Comparison of ENCODE assay signal across 28 mouse cellular contexts in the genomic region with DNA sequence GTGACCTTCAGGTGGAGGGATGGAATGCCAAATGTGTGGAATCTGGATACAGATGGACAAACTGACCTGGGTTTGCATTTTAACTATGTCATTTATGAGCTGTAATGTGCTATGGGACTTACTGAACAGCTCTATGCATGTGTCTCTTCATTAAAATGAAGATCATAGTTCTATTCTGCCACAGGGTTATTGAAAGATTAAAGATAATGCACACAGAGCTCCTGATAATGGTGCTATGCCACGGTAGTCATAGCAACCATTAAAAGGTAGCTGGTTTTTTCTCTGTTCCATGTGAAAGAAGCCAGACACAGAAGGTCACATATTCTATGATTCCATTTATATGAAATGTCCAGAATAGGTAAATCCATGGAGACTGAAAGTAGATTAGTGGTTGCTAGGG.
DNase-seq lines count a peak whose midpoint lies in the region; ATAC-seq and TF ChIP-seq lines count a peak whose summit lies in the region.
"Had no signal": no experiment of that assay in that cellular context is flagged by ENCODE, and none has a peak within 500 bp of the region (broad histone marks: within the 10 kb centered on the region; RNA-seq: fewer than 3 reads in every experiment).

No protein-coding gene starts in this region.

- no peak for ATAC-seq in forebrain, embryonic 14.5 days
- no peak for ATAC-seq in forebrain, postnatal 0 days
- no peak for ATAC-seq in midbrain, embryonic 14.5 days (ENCODE audit: low FRiP score, low TSS enrichment)
- ATAC-seq in midbrain, postnatal 0 days (ENCODE audit: low FRiP score): no peak; the same call in 1 of the 2 replicates
- peak; percentile 66 for ATAC-seq in midbrain, embryonic 16.5 days
- ATAC-seq in midbrain, embryonic 13.5 days: no peak
- ATAC-seq: activated CD4-positive, CD25-positive, alpha-beta regulatory T cell, adult 4 months; CD4-positive, CD25-positive, alpha-beta regulatory T cell, adult 4 months; forebrain, embryonic 15.5 days; Patski had no signal

- no peaks in the 10 kb centered on the region for H3K27me3 ChIP-seq in forebrain, embryonic 14.5 days (replicated peaks; ENCODE audit: control insufficient read depth, insufficient read depth, low read length)
- H3K27me3 ChIP-seq in forebrain, postnatal 0 days (ENCODE audit: insufficient read depth, low read length): no peaks in the 10 kb centered on the region
- no peaks in the 10 kb centered on the region for H3K27me3 ChIP-seq in midbrain, embryonic 14.5 days (ENCODE audit: control insufficient read depth, insufficient read depth, low read length)
- no peaks in the 10 kb centered on the region for H3K27me3 ChIP-seq in midbrain, postnatal 0 days (ENCODE audit: insufficient read depth, low read length)
- H3K27me3 ChIP-seq in midbrain, embryonic 16.5 days (ENCODE audit: control insufficient read depth, insufficient read depth, low read depth, low read length): no peaks in the 10 kb centered on the region
- H3K27me3 ChIP-seq in midbrain, embryonic 13.5 days: no peaks in the 10 kb centered on the region
- H3K27me3 ChIP-seq: CH12.LX; embryonic facial prominence, embryonic 13.5 days; embryonic facial prominence, embryonic 15.5 days; forebrain, embryonic 12.5 days; forebrain, embryonic 15.5 days had no signal

- H3K9me3 ChIP-seq in forebrain, embryonic 14.5 days (replicated peaks; ENCODE audit: control insufficient read depth, low read length): no peaks in the 10 kb centered on the region
- H3K9me3 ChIP-seq in forebrain, postnatal 0 days (ENCODE audit: low read length): no peaks in the 10 kb centered on the region
- no peaks in the 10 kb centered on the region for H3K9me3 ChIP-seq in midbrain, embryonic 14.5 days (ENCODE audit: control insufficient read depth, low read length)
- no peaks in the 10 kb centered on the region for H3K9me3 ChIP-seq in midbrain, postnatal 0 days (ENCODE audit: low read length)
- H3K9me3 ChIP-seq in midbrain, embryonic 16.5 days (replicated peaks; ENCODE audit: control insufficient read depth, low read length, poor library complexity, severe bottlenecking): no peaks in the 10 kb centered on the region
- no peaks in the 10 kb centered on the region for H3K9me3 ChIP-seq in midbrain, embryonic 13.5 days
- H3K9me3 ChIP-seq: embryonic facial prominence, embryonic 13.5 days; embryonic facial prominence, embryonic 15.5 days; forebrain, embryonic 10.5 days; forebrain, embryonic 12.5 days; forebrain, embryonic 15.5 days; G1E had no signal

- H3K4me1 ChIP-seq in forebrain, embryonic 14.5 days (ENCODE audit: control insufficient read depth, insufficient read depth, low read length): no peaks in the 10 kb centered on the region
- H3K4me1 ChIP-seq in forebrain, postnatal 0 days (ENCODE audit: insufficient read depth): no peaks in the 10 kb centered on the region
- no peaks in the 10 kb centered on the region for H3K4me1 ChIP-seq in midbrain, embryonic 14.5 days (ENCODE audit: control insufficient read depth, insufficient read depth, low read length)
- no peaks in the 10 kb centered on the region for H3K4me1 ChIP-seq in midbrain, postnatal 0 days (ENCODE audit: insufficient read depth, low read length)
- no peaks in the 10 kb centered on the region for H3K4me1 ChIP-seq in midbrain, embryonic 16.5 days (ENCODE audit: control insufficient read depth, insufficient read depth, low read length)
- no peaks in the 10 kb centered on the region for H3K4me1 ChIP-seq in midbrain, embryonic 13.5 days (replicated peaks)
- H3K4me1 ChIP-seq: embryonic facial prominence, embryonic 13.5 days; embryonic facial prominence, embryonic 15.5 days; forebrain, embryonic 10.5 days; forebrain, embryonic 12.5 days; forebrain, embryonic 15.5 days had no signal

- no peak overlapping the region for H3K4me2 ChIP-seq in forebrain, embryonic 14.5 days (ENCODE audit: low read length)
- no peak overlapping the region for H3K4me2 ChIP-seq in forebrain, postnatal 0 days (ENCODE audit: low read depth)
- H3K4me2 ChIP-seq in midbrain, embryonic 14.5 days (ENCODE audit: low read length): no peak overlapping the region
- no peak overlapping the region for H3K4me2 ChIP-seq in midbrain, postnatal 0 days (ENCODE audit: low read depth, low read length, poor library complexity, severe bottlenecking)
- no peak overlapping the region for H3K4me2 ChIP-seq in midbrain, embryonic 16.5 days (ENCODE audit: low read length)
- no peak overlapping the region for H3K4me2 ChIP-seq in midbrain, embryonic 13.5 days (replicated peaks)
- H3K4me2 ChIP-seq: embryonic facial prominence, embryonic 13.5 days; embryonic facial prominence, embryonic 15.5 days; forebrain, embryonic 12.5 days; forebrain, embryonic 15.5 days had no signal

- no peak for TF ChIP-seq CTCF in forebrain, postnatal 0 days (IDR thresholded peaks at IDR 0.05; ENCODE audit: low read depth)
- no peak for TF ChIP-seq CTCF in midbrain, postnatal 0 days (IDR thresholded peaks at IDR 0.05)

- no peak overlapping the region for H3K9ac ChIP-seq in forebrain, embryonic 14.5 days (ENCODE audit: low read length)
- no peak overlapping the region for H3K9ac ChIP-seq in forebrain, postnatal 0 days
- H3K9ac ChIP-seq in midbrain, embryonic 14.5 days (replicated peaks; ENCODE audit: low read length): no peak overlapping the region
- no peak overlapping the region for H3K9ac ChIP-seq in midbrain, postnatal 0 days (replicated peaks; ENCODE audit: low read length, poor library complexity, severe bottlenecking)
- no peak overlapping the region for H3K9ac ChIP-seq in midbrain, embryonic 16.5 days (ENCODE audit: low read depth, low read length)
- no peak overlapping the region for H3K9ac ChIP-seq in midbrain, embryonic 13.5 days (replicated peaks)
- H3K9ac ChIP-seq: embryonic facial prominence, embryonic 13.5 days; embryonic facial prominence, embryonic 15.5 days; forebrain, embryonic 12.5 days; forebrain, embryonic 15.5 days had no signal

- 81% methylated on average over 1 of the region's 1 CpGs for WGBS in forebrain, embryonic 14.5 days
- WGBS in forebrain, postnatal 0 days: 70% methylated on average over 1 of the region's 1 CpGs
- 75% methylated on average over 1 of the region's 1 CpGs for WGBS in midbrain, embryonic 14.5 days
- WGBS in midbrain, postnatal 0 days: 55% methylated on average over 1 of the region's 1 CpGs
- 65% methylated on average over 1 of the region's 1 CpGs for WGBS in midbrain, embryonic 16.5 days
- WGBS in midbrain, embryonic 13.5 days: 79% methylated on average over 1 of the region's 1 CpGs

- no peaks in the 10 kb centered on the region for H3K36me3 ChIP-seq in forebrain, embryonic 14.5 days (ENCODE audit: control insufficient read depth, insufficient read depth, low read length)
- no peaks in the 10 kb centered on the region for H3K36me3 ChIP-seq in forebrain, postnatal 0 days (ENCODE audit: insufficient read depth)
- no peaks in the 10 kb centered on the region for H3K36me3 ChIP-seq in midbrain, embryonic 14.5 days (ENCODE audit: control insufficient read depth, insufficient read depth, low read length)
- no peaks in the 10 kb centered on the region for H3K36me3 ChIP-seq in midbrain, postnatal 0 days (ENCODE audit: insufficient read depth, low read length)
- H3K36me3 ChIP-seq in midbrain, embryonic 16.5 days (ENCODE audit: control insufficient read depth, insufficient read depth, low read length): no peaks in the 10 kb centered on the region
- H3K36me3 ChIP-seq in midbrain, embryonic 13.5 days: no peaks in the 10 kb centered on the region
- H3K36me3 ChIP-seq: embryonic facial prominence, embryonic 13.5 days; embryonic facial prominence, embryonic 15.5 days; forebrain, embryonic 10.5 days; forebrain, embryonic 12.5 days; forebrain, embryonic 15.5 days; G1E had no signal

- H3K4me3 ChIP-seq in forebrain, embryonic 14.5 days (ENCODE audit: low read depth, low read length): no peak overlapping the region
- H3K4me3 ChIP-seq in forebrain, postnatal 0 days (ENCODE audit: low read depth, low read length): no peak overlapping the region
- no peak overlapping the region for H3K4me3 ChIP-seq in midbrain, embryonic 14.5 days (replicated peaks; ENCODE audit: low read depth, low read length)
- H3K4me3 ChIP-seq in midbrain, postnatal 0 days (ENCODE audit: low read depth, low read length): no peak overlapping the region
- H3K4me3 ChIP-seq in midbrain, embryonic 16.5 days (ENCODE audit: low read depth, low read length): no peak overlapping the region
- no peak overlapping the region for H3K4me3 ChIP-seq in midbrain, embryonic 13.5 days (replicated peaks)
- H3K4me3 ChIP-seq: embryonic facial prominence, embryonic 13.5 days; embryonic facial prominence, embryonic 15.5 days; erythroblast, embryonic 14.5 days; forebrain, embryonic 10.5 days; forebrain, embryonic 12.5 days; forebrain, embryonic 15.5 days had no signal

- no peak overlapping the region for H3K27ac ChIP-seq in forebrain, embryonic 14.5 days (ENCODE audit: low read depth, low read length)
- no peak overlapping the region for H3K27ac ChIP-seq in forebrain, postnatal 0 days (ENCODE audit: low read depth, low read length)
- H3K27ac ChIP-seq in midbrain, embryonic 14.5 days (replicated peaks; ENCODE audit: low read depth, low read length): 0 out of 2 replicates have a peak overlapping the region, but pooled peaks have one; percentile 0
- no peak overlapping the region; the same call in 1 of the 2 replicates for H3K27ac ChIP-seq in midbrain, postnatal 0 days (ENCODE audit: low read depth, low read length)
- H3K27ac ChIP-seq in midbrain, embryonic 16.5 days (ENCODE audit: low read length): peak overlapping the region; percentile 10; the same call in 1 of the 2 replicates
- H3K27ac ChIP-seq in midbrain, embryonic 13.5 days: no peak overlapping the region
- H3K27ac ChIP-seq: embryonic facial prominence, embryonic 13.5 days; embryonic facial prominence, embryonic 15.5 days; forebrain, embryonic 10.5 days; forebrain, embryonic 12.5 days; forebrain, embryonic 15.5 days had no signal

- peak; percentile 12 for DNase-seq in forebrain, embryonic 14.5 days (ENCODE audit: low spot score)
- DNase-seq in forebrain, postnatal 0 days: no peak
- DNase-seq in midbrain, embryonic 14.5 days: peak; percentile 28
- DNase-seq in midbrain, postnatal 0 days (ENCODE audit: low spot score): no peak
- DNase-seq: adrenal gland, adult 8-10 months; adrenal gland, postnatal 14 days; adrenal gland, postnatal 36 days; B cell, adult 2 months; cerebellum, adult 11 months; cerebellum, adult 18-20 months; cerebellum, adult 8-10 months; cerebellum, adult 9-11 months; cerebellum, postnatal 14 days; cerebellum, postnatal 36 days; embryo, embryonic 11 days had no signal

Comparison
In these comparisons a context has a peak if more than half of its experiments do, and no peak if none do; other contexts are left out.
1. DNase-seq: peak in forebrain, embryonic 14.5 days (single experiment) and midbrain, embryonic 14.5 days (single experiment); none in forebrain, postnatal 0 days (single experiment) and midbrain, postnatal 0 days (single experiment).
2. H3K27ac ChIP-seq: peak in midbrain, embryonic 14.5 days (single experiment) and midbrain, embryonic 16.5 days (single experiment); none in forebrain, embryonic 14.5 days (single experiment), forebrain, postnatal 0 days (single experiment), midbrain, postnatal 0 days (single experiment) and midbrain, embryonic 13.5 days (single experiment).